Mouse (Mus musculus): ENCODE data around the gene Cenpi. TPM values are rescaled to one million over a fixed set of nuclear protein-coding genes. Genes with fewer than 3 reads are reported as not detected.
"Not testable (repeated sequence)": the region's sequence is repeated elsewhere in the genome, so short reads cannot be mapped to it uniquely, and the experiment has no call there.

Cenpi gene
- polyA plus RNA-seq, 1 experiment from 2014 or later: 29.5 TPM

DNA sequence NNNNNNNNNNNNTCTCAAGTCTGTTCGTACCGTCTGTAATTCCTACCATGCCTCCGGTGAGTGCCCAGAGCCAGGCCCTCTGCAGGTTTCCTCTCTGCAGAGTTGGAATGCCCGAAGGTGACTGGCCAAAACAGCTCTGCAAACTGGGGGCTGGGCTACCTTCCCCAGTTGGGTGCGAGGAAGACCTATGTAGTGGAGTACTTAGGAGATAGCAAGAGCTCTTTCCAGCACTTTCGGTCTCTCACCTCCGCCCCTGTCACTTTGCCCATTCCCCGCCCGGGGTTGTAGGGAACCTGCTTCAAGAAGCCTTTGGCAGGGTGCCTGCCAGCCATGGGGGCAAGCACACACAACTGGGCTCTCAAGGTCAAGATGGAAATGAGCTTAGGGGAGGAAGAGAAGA lies 11.6 kb upstream of the Cenpi start:
- H3K9ac ChIP-seq (ENCODE audit: low read length): peak overlapping the region; percentile 20; the same call in 1 of the 2 replicates
- peak overlapping the region; percentile 47 for H3K4me3 ChIP-seq (ENCODE audit: low read length)
- WGBS: 28% methylated on average over 9 of the region's 9 CpGs
- no peaks in the 10 kb centered on the region for H3K36me3 ChIP-seq (ENCODE audit: control insufficient read depth, insufficient read depth, low read length)
- peak overlapping the region; percentile 65 for H3K4me2 ChIP-seq (ENCODE audit: low read depth, low read length)
- H3K9me3 ChIP-seq (ENCODE audit: control insufficient read depth, low read length): no peaks in the 10 kb centered on the region
- ATAC-seq (ENCODE audit: low read depth): peak; percentile 26; the same call in 1 of the 2 replicates
- H3K4me1 ChIP-seq (replicated peaks; ENCODE audit: control insufficient read depth, insufficient read depth, low read length): no peaks in the 10 kb centered on the region
- no peak overlapping the region for H3K27ac ChIP-seq (ENCODE audit: low read length)
- H3K27me3 ChIP-seq (ENCODE audit: control insufficient read depth, insufficient read depth, low read depth, low read length): peaks cover 2% of the 10 kb centered on the region; the same call in 1 of the 2 replicates

DNA sequence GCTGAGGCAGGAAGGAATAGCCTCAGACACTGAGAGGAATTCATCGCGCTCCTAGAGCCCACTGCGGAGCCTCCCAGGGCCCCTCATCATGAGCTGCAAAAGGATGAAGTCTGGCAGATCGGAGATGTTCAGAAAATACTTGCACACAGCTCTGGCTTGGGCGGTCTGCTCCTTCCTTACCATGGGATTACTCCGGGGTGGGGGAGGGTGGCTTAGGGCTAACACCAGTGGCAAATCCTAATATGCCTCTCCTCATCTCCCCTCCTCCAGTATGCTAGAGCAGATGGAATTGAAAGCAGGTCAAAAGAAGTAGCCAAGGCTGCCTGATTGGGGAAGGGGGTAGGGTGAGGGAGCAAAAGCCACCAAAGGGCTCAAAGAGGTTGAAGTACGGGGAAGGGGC lies 11.1 kb upstream of the Cenpi start:
- Histone ChIP-seq H3K36me3 (ENCODE audit: control insufficient read depth, insufficient read depth, low read length) (no peaks in the 10 kb centered on the region), H3K4me3 (ENCODE audit: low read length) (peak overlapping the region; percentile 47), H3K27ac (ENCODE audit: low read length) (no peak overlapping the region), H3K4me1 (replicated peaks; ENCODE audit: control insufficient read depth, insufficient read depth, low read length) (no peaks in the 10 kb centered on the region), H3K9me3 (ENCODE audit: control insufficient read depth, low read length) (no peaks in the 10 kb centered on the region), H3K9ac (ENCODE audit: low read length) (no peak overlapping the region), H3K4me2 (ENCODE audit: low read depth, low read length) (peak overlapping the region; percentile 65), H3K27me3 (ENCODE audit: control insufficient read depth, insufficient read depth, low read depth, low read length) (peaks cover 2% of the 10 kb centered on the region; the same call in 1 of the 2 replicates)
- ATAC-seq (ENCODE audit: low read depth): peak; percentile 34; the same call in 1 of the 2 replicates
- WGBS: 20% methylated on average over 7 of the region's 7 CpGs

DNA sequence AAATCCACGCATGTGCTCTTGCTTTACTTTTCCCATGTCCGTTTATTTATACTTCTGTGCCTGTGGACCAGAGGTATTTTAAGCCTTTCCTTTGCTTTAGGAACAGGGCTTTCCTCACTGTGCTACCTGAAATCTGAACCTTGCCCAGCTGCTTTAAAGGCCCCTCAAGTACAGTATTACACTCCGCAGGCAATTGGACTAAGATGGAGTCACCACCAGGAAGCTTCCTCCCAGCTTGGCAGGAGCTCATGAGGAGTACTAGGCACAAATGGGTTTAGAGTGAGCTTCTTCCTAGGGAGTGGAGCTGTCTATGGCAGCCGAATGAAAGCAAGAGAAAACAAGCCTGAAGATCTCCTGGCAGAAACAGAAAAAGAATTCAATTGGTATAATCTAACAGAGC lies 10.7 kb upstream of the Cenpi start:
- Histone ChIP-seq H3K27ac (ENCODE audit: low read length) (no peak overlapping the region), H3K9ac (ENCODE audit: low read length) (no peak overlapping the region), H3K36me3 (ENCODE audit: control insufficient read depth, insufficient read depth, low read length) (no peaks in the 10 kb centered on the region), H3K4me1 (replicated peaks; ENCODE audit: control insufficient read depth, insufficient read depth, low read length) (no peaks in the 10 kb centered on the region), H3K4me3 (ENCODE audit: low read length) (no peak overlapping the region), H3K4me2 (ENCODE audit: low read depth, low read length) (no peak overlapping the region; the same call in 1 of the 2 replicates), H3K27me3 (ENCODE audit: control insufficient read depth, insufficient read depth, low read depth, low read length) (peaks cover 2% of the 10 kb centered on the region; the same call in 1 of the 2 replicates), H3K9me3 (ENCODE audit: control insufficient read depth, low read length) (no peaks in the 10 kb centered on the region)
- no peak for ATAC-seq (ENCODE audit: low read depth)
- WGBS: 37% methylated on average over 4 of the region's 4 CpGs

DNA sequence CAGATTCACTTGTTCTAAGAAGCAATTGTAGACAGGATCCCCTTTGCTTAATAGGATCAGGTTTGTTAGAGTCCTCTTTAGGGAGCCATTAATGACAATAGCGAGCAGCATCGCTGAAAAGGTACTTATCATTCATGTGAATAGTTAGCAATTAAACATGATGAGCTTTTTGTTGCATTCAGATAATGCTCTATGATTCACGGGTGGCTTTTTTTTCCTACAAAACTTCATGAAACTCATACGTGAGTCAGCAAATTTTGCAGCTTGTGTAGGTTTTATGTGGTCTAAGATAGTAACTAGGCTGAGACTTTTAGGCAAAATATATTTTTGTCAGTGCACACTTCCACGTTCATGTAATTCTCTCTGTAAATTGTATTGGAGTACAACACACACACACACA lies 7.7 kb upstream of the Cenpi start:
- no peak overlapping the region for H3K27ac ChIP-seq (ENCODE audit: low read length)

DNA sequence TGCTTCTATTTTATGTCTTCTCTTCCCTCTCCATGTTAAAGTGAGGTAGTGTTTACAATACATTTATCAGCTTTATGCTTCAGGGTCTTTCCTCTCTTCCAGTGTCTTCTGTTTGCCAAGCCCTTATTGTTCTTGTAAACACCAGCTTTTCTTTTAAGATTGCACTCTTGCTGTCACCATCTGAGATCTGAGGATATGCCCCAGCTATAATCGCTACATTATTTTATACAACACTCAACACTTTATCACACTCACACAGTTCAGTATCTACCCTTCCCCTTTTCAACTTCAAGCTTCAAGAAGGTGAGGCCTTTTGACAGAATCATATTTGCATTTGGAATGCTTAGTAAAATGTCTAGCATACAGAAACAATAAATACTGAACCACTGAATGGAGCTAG lies 4.6 kb upstream of the Cenpi start:
- WGBS: 68% methylated on average over 1 of the region's 1 CpGs
- H3K36me3 ChIP-seq (ENCODE audit: control insufficient read depth, insufficient read depth, low read length): no peaks in the 10 kb centered on the region
- no peaks in the 10 kb centered on the region for H3K4me1 ChIP-seq (replicated peaks; ENCODE audit: control insufficient read depth, insufficient read depth, low read length)
- no peak overlapping the region for H3K9ac ChIP-seq (ENCODE audit: low read length)
- no peak overlapping the region for H3K4me3 ChIP-seq (ENCODE audit: low read length)
- no peak overlapping the region for H3K4me2 ChIP-seq (ENCODE audit: low read depth, low read length)
- H3K9me3 ChIP-seq (ENCODE audit: control insufficient read depth, low read length): no peaks in the 10 kb centered on the region
- H3K27me3 ChIP-seq (ENCODE audit: control insufficient read depth, insufficient read depth, low read depth, low read length): no peaks in the 10 kb centered on the region
- ATAC-seq (ENCODE audit: low read depth): no peak
- no peak overlapping the region for H3K27ac ChIP-seq (ENCODE audit: low read length)

More for the DNA sequence above, 7.7 kb upstream of the Cenpi start:
- Histone ChIP-seq H3K27me3 (ENCODE audit: control insufficient read depth, insufficient read depth, low read depth, low read length) (no peaks in the 10 kb centered on the region), H3K9ac (ENCODE audit: low read length) (no peak overlapping the region), H3K4me1 (replicated peaks; ENCODE audit: control insufficient read depth, insufficient read depth, low read length) (no peaks in the 10 kb centered on the region), H3K4me3 (ENCODE audit: low read length) (no peak overlapping the region), H3K36me3 (ENCODE audit: control insufficient read depth, insufficient read depth, low read length) (no peaks in the 10 kb centered on the region), H3K9me3 (ENCODE audit: control insufficient read depth, low read length) (no peaks in the 10 kb centered on the region), H3K4me2 (ENCODE audit: low read depth, low read length) (no peak overlapping the region)
- 57% methylated on average over 5 of the region's 5 CpGs for WGBS
- ATAC-seq (ENCODE audit: low read depth): no peak

DNA sequence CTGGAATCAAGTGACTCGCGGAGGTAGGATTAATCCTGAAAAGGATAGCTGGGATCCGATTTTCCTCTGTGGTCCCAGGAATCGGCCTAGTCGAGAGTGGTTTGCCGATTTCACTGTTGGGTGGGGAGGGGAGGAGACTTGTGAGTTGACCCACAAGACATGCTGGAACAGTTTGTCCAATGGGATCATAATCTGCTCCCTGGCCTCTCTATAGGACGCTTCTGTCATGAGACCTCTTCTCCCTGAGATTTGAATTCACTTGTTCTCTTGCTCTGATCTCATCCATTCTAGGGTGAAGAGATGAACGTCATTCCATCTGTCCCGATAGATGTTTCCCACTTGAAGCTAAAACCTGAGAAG lies 371 bp downstream of the Cenpi start:
- Histone ChIP-seq H3K27me3 (ENCODE audit: control insufficient read depth, insufficient read depth, low read depth, low read length) (no peaks in the 10 kb centered on the region), H3K4me3 (ENCODE audit: low read length) (peak overlapping the region; percentile 59), H3K4me2 (ENCODE audit: low read depth, low read length) (peak overlapping the region; percentile 48), H3K4me1 (replicated peaks; ENCODE audit: control insufficient read depth, insufficient read depth, low read length) (no peaks in the 10 kb centered on the region), H3K9me3 (ENCODE audit: control insufficient read depth, low read length) (no peaks in the 10 kb centered on the region), H3K9ac (ENCODE audit: low read length) (peak overlapping the region; percentile 67), H3K27ac (ENCODE audit: low read length) (no peak overlapping the region), H3K36me3 (ENCODE audit: control insufficient read depth, insufficient read depth, low read length) (no peaks in the 10 kb centered on the region)
- peak; percentile 84 for ATAC-seq (ENCODE audit: low read depth)
- WGBS: 10% methylated on average over 9 of the region's 9 CpGs

GRCm38 (mm10) chrX:134311193-134311592 lies 3.3 kb downstream of the Cenpi start:
- not testable (repeated sequence) for H3K4me2 ChIP-seq (ENCODE audit: low read depth, low read length); ATAC-seq (ENCODE audit: low read depth); H3K4me3 ChIP-seq (ENCODE audit: low read length); H3K4me1 ChIP-seq (replicated peaks; ENCODE audit: control insufficient read depth, insufficient read depth, low read length); H3K27me3 ChIP-seq (ENCODE audit: control insufficient read depth, insufficient read depth, low read depth, low read length); H3K9me3 ChIP-seq (ENCODE audit: control insufficient read depth, low read length); H3K9ac ChIP-seq (ENCODE audit: low read length); H3K27ac ChIP-seq (ENCODE audit: low read length); H3K36me3 ChIP-seq (ENCODE audit: control insufficient read depth, insufficient read depth, low read length)
- 89% methylated on average over 7 of the region's 7 CpGs for WGBS

- no peaks in the 10 kb centered on the region for H3K4me1 ChIP-seq (replicated peaks; ENCODE audit: control insufficient read depth, insufficient read depth, low read length)
- WGBS: 82% methylated on average over 2 of the region's 2 CpGs
- no peak overlapping the region for H3K4me2 ChIP-seq (ENCODE audit: low read depth, low read length)
- H3K27ac ChIP-seq (ENCODE audit: low read length): no peak overlapping the region
- no peaks in the 10 kb centered on the region for H3K36me3 ChIP-seq (ENCODE audit: control insufficient read depth, insufficient read depth, low read length)
- no peak for ATAC-seq (ENCODE audit: low read depth)
- H3K9me3 ChIP-seq (ENCODE audit: control insufficient read depth, low read length): no peaks in the 10 kb centered on the region
- no peaks in the 10 kb centered on the region for H3K27me3 ChIP-seq (ENCODE audit: control insufficient read depth, insufficient read depth, low read depth, low read length)
- H3K4me3 ChIP-seq (ENCODE audit: low read length): no peak overlapping the region
- no peak overlapping the region for H3K9ac ChIP-seq (ENCODE audit: low read length)
These were observed 11.5 kb downstream of the Cenpi start for GRCm38 (mm10) chrX:134319153-134319932.

DNA sequence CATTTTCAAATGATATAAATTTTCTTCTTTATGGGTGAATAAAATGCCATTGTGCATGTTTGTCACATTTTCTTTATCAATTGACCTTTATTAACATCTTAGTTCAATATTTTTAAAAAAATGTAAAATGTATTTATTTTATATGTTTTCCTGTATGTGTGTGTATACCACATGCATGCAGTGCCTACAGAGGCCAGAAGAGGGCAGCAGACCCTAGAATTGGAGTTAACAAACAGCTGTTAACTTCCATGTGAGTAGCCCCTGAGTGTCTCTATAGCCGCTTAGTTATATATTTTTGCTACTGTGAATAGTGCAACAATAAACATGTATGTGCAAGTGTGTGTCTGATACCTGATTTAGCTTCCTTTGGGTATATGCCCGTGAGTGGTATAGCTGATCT lies 25.4 kb downstream of the Cenpi start:
- Histone ChIP-seq H3K27ac (ENCODE audit: low read length) (no peak overlapping the region), H3K4me1 (replicated peaks; ENCODE audit: control insufficient read depth, insufficient read depth, low read length) (no peaks in the 10 kb centered on the region), H3K9ac (ENCODE audit: low read length) (no peak overlapping the region), H3K36me3 (ENCODE audit: control insufficient read depth, insufficient read depth, low read length) (peaks cover 5% of the 10 kb centered on the region), H3K4me3 (ENCODE audit: low read length) (no peak overlapping the region), H3K4me2 (ENCODE audit: low read depth, low read length) (no peak overlapping the region), H3K9me3 (ENCODE audit: control insufficient read depth, low read length) (no peaks in the 10 kb centered on the region), H3K27me3 (ENCODE audit: control insufficient read depth, insufficient read depth, low read depth, low read length) (no peaks in the 10 kb centered on the region)
- ATAC-seq (ENCODE audit: low read depth): no peak
- 85% methylated on average over 2 of the region's 2 CpGs for WGBS
